Mouse (Mus musculus): ENCODE measurements around the gene Phactr4.

DNA sequence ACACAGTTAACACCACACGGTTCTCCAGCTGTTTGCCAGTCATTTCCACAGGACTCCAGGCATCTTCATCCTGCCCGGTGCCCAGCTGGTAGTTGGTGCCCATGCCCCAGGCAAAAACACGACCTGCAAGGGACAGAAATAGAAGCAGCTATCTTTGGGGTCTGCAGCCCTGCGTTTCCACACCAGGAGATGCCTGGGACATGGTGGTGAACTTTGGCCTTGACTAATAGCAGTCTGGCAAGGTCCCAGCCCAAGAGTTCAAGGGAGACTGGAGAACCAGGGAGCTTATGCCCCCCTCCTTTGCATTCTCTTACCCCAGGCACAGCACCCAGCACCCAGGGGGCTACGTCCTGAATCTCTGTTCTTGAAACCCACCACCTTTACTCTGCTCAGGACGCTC is 89.4 kb downstream of the Phactr4 start:
- TF ChIP-seq CTCF (IDR thresholded peaks at IDR 0.05; ENCODE audit: control insufficient read depth, insufficient read depth, insufficient read length) = no peak
- no peak for TF ChIP-seq CEBPB (IDR thresholded peaks at IDR 0.05; ENCODE audit: low read depth)
- no peak for TF ChIP-seq USF1 (IDR thresholded peaks at IDR 0.05; ENCODE audit: low read depth)
- no peak for TF ChIP-seq MYOG (IDR thresholded peaks at IDR 0.05; ENCODE audit: control insufficient read depth, extremely low read depth, insufficient read length)
- no peak for TF ChIP-seq FOSL1 (IDR thresholded peaks at IDR 0.05; ENCODE audit: insufficient read depth, low read length, poor library complexity, severe bottlenecking)
- TF ChIP-seq MAX (IDR thresholded peaks at IDR 0.05) = no peak
